Mouse (Mus musculus) hindbrain, embryonic 14.5 days (tissue): Measurements from ENCODE around the gene Cd59a. TPM values are rescaled to one million over a fixed set of nuclear protein-coding genes. Genes with fewer than 3 reads are reported as not detected.
"Not testable (repeated sequence)": the region's sequence is repeated elsewhere in the genome, so short reads cannot be mapped to it uniquely, and the experiment has no call there.

Experiments used
- ATAC-seq: fragments of 200-750 bp; cut with Nextera tagmentation; 2 replicates; pipeline ENCODE4 v1.8.0; 2017; ENCODE audit warnings: moderate number of reproducible peaks, mild to moderate bottlenecking, moderate TSS enrichment, moderate library complexity; ENCODE audit not compliant: low FRiP score
- DNase-seq: peaks from one replicate; pipeline ENCODE4 v3.0.0-alpha.2; 2015; ENCODE audit warnings: low spot score
- H3K27ac ChIP-seq: fragments of 300-500 bp; sonication (generic); 2 replicates; pipeline ENCODE4 v1.5.1; 2014; ENCODE audit warnings: mild to moderate bottlenecking, moderate library complexity
- H3K27me3 ChIP-seq: fragments of 300-500 bp; sonication (generic); 2 replicates; pipeline ENCODE4 v1.6.1; 2014; ENCODE audit warnings: mild to moderate bottlenecking, low read length, mixed read lengths; ENCODE audit not compliant: control insufficient read depth, insufficient read depth
- H3K36me3 ChIP-seq: fragments of 300-500 bp; sonication (generic); replicated peaks from 2 replicates; pipeline ENCODE4 v1.6.1; 2014; ENCODE audit not compliant: control insufficient read depth, insufficient read depth
- H3K4me1 ChIP-seq: fragments of 300-500 bp; sonication (generic); replicated peaks from 2 replicates; pipeline ENCODE4 v1.6.1; 2014; ENCODE audit warnings: antibody characterized with exemption, low read length, mixed read lengths; ENCODE audit not compliant: control insufficient read depth, insufficient read depth
- H3K4me2 ChIP-seq: fragments of 300-500 bp; sonication (generic); replicated peaks from 2 replicates; pipeline ENCODE4 v1.6.1; 2014; ENCODE audit warnings: mild to moderate bottlenecking, moderate library complexity
- H3K4me3 ChIP-seq: fragments of 300-500 bp; sonication (generic); replicated peaks from 2 replicates; pipeline ENCODE4 v1.5.1; 2014; ENCODE audit warnings: mild to moderate bottlenecking, low read length
- H3K9ac ChIP-seq: fragments of 300-500 bp; sonication (generic); 2 replicates; pipeline ENCODE4 v1.6.1; 2014
- H3K9me3 ChIP-seq: fragments of 300-500 bp; sonication (generic); 2 replicates; pipeline ENCODE4 v1.6.1; 2016; ENCODE audit warnings: low read length; ENCODE audit not compliant: control insufficient read depth
- WGBS: fragments of 180-500 bp; shearing (Covaris S2); extraction: QIAGEN DNeasy Blood & Tissue Kit; methylation state at CpG from one replicate; pipeline ENCODE4 v1.1.7; 2014; 5-methylcytosine and 5-hydroxymethylcytosine counted together
- polyA plus RNA-seq: library from polyadenylated mRNA; unstranded; fragments of >200 nt; fragmentation: Nextera tagmentation; extraction: Ambion mirVana; gene quantifications from 2 replicates; pipeline ENCODE4 v1.2.1, GENCODE M21; 2014

The Cd59a gene
- polyA plus RNA-seq, 1 experiment from 2014 or later = 16.6 TPM

DNA sequence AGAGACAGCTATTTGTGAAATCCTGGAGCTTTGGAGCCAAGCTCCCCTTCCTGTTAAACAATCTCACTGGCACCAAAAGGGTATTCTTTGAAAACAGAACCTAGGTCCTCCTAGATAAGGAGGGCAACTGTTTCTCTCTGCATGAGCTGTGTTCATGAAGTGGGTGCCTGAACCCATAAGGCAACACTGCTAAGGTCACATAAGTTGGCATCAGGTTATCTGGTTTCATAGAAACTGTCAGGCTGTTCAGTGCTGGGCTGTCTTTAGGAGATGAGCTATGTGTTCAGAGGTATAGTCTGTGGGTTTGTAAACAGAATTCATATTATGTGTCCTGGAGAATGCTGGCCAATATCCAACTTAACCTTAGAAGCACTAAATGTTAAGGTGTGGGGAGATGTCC, 21.6 kb downstream of the Cd59a start:
- DNase-seq, ATAC-seq, H3K9ac ChIP-seq, H3K36me3 ChIP-seq, H3K27me3 ChIP-seq, H3K9me3 ChIP-seq, H3K27ac ChIP-seq, H3K4me3 ChIP-seq, H3K4me2 ChIP-seq, H3K4me1 ChIP-seq: not testable (repeated sequence)

DNA sequence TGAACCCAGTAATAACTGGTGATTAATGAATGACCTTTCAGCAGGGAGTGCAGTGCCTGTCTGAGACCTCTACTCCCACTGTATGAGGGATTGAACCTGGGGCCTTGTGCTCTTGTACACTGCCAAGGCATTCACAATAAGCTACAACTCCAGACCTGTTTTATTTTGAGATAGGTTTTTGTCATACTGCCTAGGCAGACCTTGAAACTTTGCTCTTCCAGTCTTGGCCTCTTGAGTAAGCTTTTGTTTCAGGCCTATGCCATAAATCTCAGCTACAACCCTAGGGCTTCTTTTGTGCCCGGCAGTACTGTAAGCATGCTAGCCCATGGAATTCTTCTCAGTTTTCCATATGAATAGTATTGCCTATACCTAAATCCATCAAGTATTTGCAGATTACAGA, 23.5 kb downstream of the Cd59a start:
- Histone ChIP-seq H3K36me3 (no peaks in the 10 kb centered on the region), H3K27ac (no peak overlapping the region), H3K9me3 (no peaks in the 10 kb centered on the region), H3K9ac (no peak overlapping the region), H3K4me2 (no peak overlapping the region), H3K4me3 (no peak overlapping the region), H3K27me3 (no peaks in the 10 kb centered on the region; the same call in 1 of the 2 replicates), H3K4me1 (peaks cover 7% of the 10 kb centered on the region; the same call in 1 of the 2 replicates)
- no peak for DNase-seq
- ATAC-seq = no peak
- 77% methylated on average over 1 of the region's 1 CpGs for WGBS

GRCm38 (mm10) chr2:104120312-104120711, 24.7 kb downstream of the Cd59a start:
- H3K27ac ChIP-seq = no peak overlapping the region
- no peak for ATAC-seq
- no peak overlapping the region for H3K9ac ChIP-seq
- no peak overlapping the region for H3K4me3 ChIP-seq
- no peaks in the 10 kb centered on the region for H3K36me3 ChIP-seq
- no peaks in the 10 kb centered on the region for H3K9me3 ChIP-seq
- DNase-seq = no peak
- peaks cover 7% of the 10 kb centered on the region; the same call in 1 of the 2 replicates for H3K4me1 ChIP-seq
- WGBS = 63% methylated on average over 6 of the region's 6 CpGs
- H3K27me3 ChIP-seq = no peaks in the 10 kb centered on the region; the same call in 1 of the 2 replicates
- no peak overlapping the region for H3K4me2 ChIP-seq

DNA sequence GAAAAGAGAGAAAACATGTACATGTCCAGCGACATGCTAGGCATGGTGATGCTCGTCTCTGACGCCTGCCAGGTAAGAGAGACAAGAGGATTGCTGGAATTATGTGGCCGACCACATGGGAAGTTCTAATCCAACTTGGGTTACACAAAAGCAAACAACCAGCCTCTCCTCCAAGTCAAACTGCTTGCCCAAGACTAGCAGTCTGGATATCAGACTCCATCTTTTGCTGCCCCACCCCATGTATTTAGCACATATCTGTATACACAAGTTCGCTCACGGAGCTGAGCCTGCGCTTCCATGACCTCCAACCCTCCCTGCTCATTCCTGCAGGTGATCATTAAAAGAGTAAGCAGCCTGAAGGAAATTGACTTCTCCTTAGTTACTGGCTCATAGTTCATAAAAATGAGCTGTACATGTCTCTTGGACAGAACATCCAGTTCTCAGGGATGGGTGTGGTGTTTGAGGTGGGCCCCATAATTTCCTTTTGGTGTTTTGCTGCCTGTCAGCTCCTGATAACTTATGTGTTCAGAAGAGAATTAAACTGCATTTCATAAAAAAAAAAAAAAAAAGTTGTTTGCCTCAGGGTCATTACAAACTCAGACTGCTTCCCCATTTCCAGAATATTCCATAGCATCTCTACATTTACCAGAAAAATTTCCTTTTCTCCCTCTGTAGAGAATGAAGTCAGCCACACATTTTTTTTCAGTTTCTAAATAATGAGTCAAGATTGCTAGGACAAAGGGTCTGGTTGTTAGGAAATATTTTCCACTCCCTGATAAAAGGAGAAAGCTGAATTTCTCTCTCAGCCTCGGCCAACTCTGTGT, 26.3 kb downstream of the Cd59a start:
- Histone ChIP-seq H3K4me1 (peaks cover 7% of the 10 kb centered on the region; the same call in 1 of the 2 replicates), H3K27me3 (no peaks in the 10 kb centered on the region; the same call in 1 of the 2 replicates), H3K4me3 (peak overlapping the region; percentile 78), H3K4me2 (peak overlapping the region; percentile 98), H3K9ac (0 out of 2 replicates have a peak overlapping the region, but pooled peaks have one; percentile 75), H3K9me3 (no peaks in the 10 kb centered on the region), H3K27ac (no peak overlapping the region), H3K36me3 (no peaks in the 10 kb centered on the region)
- ATAC-seq = no peak
- DNase-seq = no peak
- 81% methylated on average over 8 of the region's 8 CpGs for WGBS

- DNase-seq (peak; percentile 91), ATAC-seq (peak; percentile 94)
- WGBS = 1% methylated on average over 72 of the region's 74 CpGs
- Histone ChIP-seq H3K9ac (peak within 1 kb of the TSS; percentile 75), H3K4me3 (peak within 1 kb of the TSS; percentile 78), H3K27me3 (no peaks in the 10 kb centered on the region; the same call in 1 of the 2 replicates), H3K9me3 (no peaks in the 10 kb centered on the region), H3K4me1 (peaks cover 7% of the 10 kb centered on the region; the same call in 1 of the 2 replicates), H3K27ac (no peak within 1 kb of the TSS), H3K4me2 (peak within 1 kb of the TSS; percentile 98), H3K36me3 (no peaks in the 10 kb centered on the region)
Observed at GRCm38 (mm10) chr2:104122505-104123378, 27.1 kb downstream of the Cd59a start, which contains the start of gene A930018P22Rik. Gene A930018P22Rik (plus strand): TSS chr2:104122769.

- Histone ChIP-seq H3K9me3 (no peaks in the 10 kb centered on the region), H3K36me3 (no peaks in the 10 kb centered on the region), H3K27me3 (no peaks in the 10 kb centered on the region; the same call in 1 of the 2 replicates), H3K9ac (peak overlapping the region; percentile 75; the same call in 1 of the 2 replicates), H3K4me2 (peak overlapping the region; percentile 98), H3K4me3 (peak overlapping the region; percentile 78; the same call in 1 of the 2 replicates), H3K4me1 (peaks cover 7% of the 10 kb centered on the region; the same call in 1 of the 2 replicates), H3K27ac (no peak overlapping the region)
- ATAC-seq (no peak), DNase-seq (no peak)
- WGBS = 42% methylated on average over 3 of the region's 3 CpGs
Observed at GRCm38 (mm10) chr2:104123540-104123939, 27.9 kb downstream of the Cd59a start.

- 79% methylated on average over 5 of the region's 5 CpGs for WGBS
- no peak for DNase-seq
- Histone ChIP-seq H3K4me1 (peaks cover 7% of the 10 kb centered on the region; the same call in 1 of the 2 replicates), H3K4me3 (no peak overlapping the region), H3K27ac (no peak overlapping the region), H3K36me3 (no peaks in the 10 kb centered on the region), H3K9me3 (no peaks in the 10 kb centered on the region), H3K4me2 (no peak overlapping the region), H3K9ac (no peak overlapping the region), H3K27me3 (no peaks in the 10 kb centered on the region; the same call in 1 of the 2 replicates)
- no peak for ATAC-seq
Observed at GRCm38 (mm10) chr2:104124071-104124470, 28.5 kb downstream of the Cd59a start.

- H3K27me3 ChIP-seq = no peaks in the 10 kb centered on the region; the same call in 1 of the 2 replicates
- H3K27ac ChIP-seq = no peak overlapping the region
- no peak overlapping the region for H3K9ac ChIP-seq
- no peaks in the 10 kb centered on the region for H3K9me3 ChIP-seq
- ATAC-seq (no peak), DNase-seq (no peak)
- H3K4me1 ChIP-seq = no peaks in the 10 kb centered on the region
- WGBS = 90% methylated on average over 13 of the region's 13 CpGs
- H3K36me3 ChIP-seq = no peaks in the 10 kb centered on the region
- H3K4me2 ChIP-seq = no peak overlapping the region
- H3K4me3 ChIP-seq = no peak overlapping the region
Observed at GRCm38 (mm10) chr2:104128803-104129531, 33.4 kb downstream of the Cd59a start.
